Mouse (Mus musculus): ENCODE data around the gene Gfpt1. TPM values are rescaled to one million over a fixed set of nuclear protein-coding genes. Genes with fewer than 3 reads are reported as not detected.

The Gfpt1 gene
- 36.1 TPM for total RNA-seq (2023)

GRCm38 (mm10) chr6:87042337-87043130 lies at the start of gene Gfpt1:
Gene Gfpt1 (plus strand): TSS chr6:87042846.

DNA sequence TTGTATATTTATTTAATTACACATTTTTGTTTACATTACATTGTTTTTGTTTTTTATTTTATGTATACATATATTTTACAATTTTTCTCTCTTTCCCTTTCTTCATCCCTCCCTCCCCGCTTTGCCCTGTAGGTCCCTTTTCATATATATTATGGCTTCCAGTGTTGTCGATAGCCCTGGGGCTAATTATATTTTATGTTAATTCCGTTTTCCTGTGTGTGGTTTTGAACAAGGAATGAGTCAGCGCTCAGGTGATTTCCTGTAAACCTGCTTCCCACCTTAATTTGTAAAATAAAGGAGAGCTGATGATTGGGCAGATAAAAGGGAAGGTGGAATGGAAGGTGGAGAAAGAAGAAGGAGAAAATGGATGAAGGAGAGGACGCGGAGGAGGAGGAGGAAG lies 33.8 kb upstream of the Gfpt1 start, which contains the start of gene Nfu1:
Gene Nfu1, plus strand, starts transcription at position 350 of the 400 bp plus-strand sequence.

DNA sequence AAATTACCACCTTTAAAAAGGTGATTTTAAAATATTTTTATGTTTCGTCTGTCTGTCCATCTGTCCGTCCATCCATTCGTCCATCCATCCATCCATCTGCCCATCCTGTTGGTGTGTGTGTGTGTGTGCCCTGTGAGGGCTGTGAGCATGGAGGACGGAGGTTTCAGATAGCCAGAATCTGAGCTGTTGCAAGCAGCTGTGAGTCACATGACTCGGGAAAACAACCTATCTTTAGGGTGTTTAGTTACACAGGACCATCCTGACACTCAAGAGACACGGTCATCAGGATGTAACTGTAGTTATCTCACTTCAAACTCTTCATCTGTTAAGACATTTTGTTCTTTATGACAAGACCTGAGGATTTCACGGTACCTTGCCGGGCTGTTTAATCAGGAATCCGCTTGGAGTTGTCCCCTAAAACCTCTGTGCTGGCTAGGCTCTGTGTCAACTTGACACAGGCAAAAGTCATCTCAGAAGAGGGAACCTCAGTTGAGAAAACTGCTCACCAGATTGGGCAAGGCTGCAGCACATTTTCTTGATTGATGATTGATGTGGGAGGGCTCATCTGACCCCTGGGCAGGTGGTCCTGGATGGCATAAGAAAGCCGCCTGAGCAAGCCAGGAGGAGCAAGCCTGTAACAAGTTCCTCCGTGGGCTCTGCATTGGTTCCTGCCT lies 61.6 kb downstream of the Gfpt1 start, which contains the start of gene D6Ertd527e:
Gene D6Ertd527e, plus strand, starts transcription at position 624 of the 674 bp plus-strand sequence.

Other genes with a start within 250 kb of the Gfpt1 start
- gene Anxa4, start 249.3 kb upstream of the Gfpt1 start, total RNA-seq (2023), result 4.2 TPM
- gene Aak1, start 193.3 kb upstream of the Gfpt1 start, total RNA-seq (2023), result 217 TPM
- 40.3 TPM for gene Nfu1, start 33.6 kb upstream of the Gfpt1 start, total RNA-seq (2023)
- 0.41 TPM for gene D6Ertd527e, start 61.9 kb downstream of the Gfpt1 start, total RNA-seq (2023)

Data from CD4-positive naive resting alpha-beta T cell, adult 57 days (primary cell).